Mouse (Mus musculus) monocyte, adult 5-6 weeks (primary cell): ENCODE measurements around the gene Olfr1029. TPM values are rescaled to one million over a fixed set of nuclear protein-coding genes. Genes with fewer than 3 reads are reported as not detected.
"Not testable (repeated sequence)": the region's sequence is repeated elsewhere in the genome, so short reads cannot be mapped to it uniquely, and the experiment has no call there.

Source experiments
- ATAC-seq: fragments of 153-309, 156-312 bp; replicated peaks from 2 replicates; pipeline ENCODE4 v1.8.0; 2017; ENCODE audit warnings: mild to moderate bottlenecking; ENCODE audit not compliant: low TSS enrichment, insufficient number of reproducible peaks, severe bottlenecking, poor library complexity, low FRiP score
- total RNA-seq: library from RNA; stranded (forward); fragments of 200-1000, 200-491, 200-594 nt; gene quantifications from 3 replicates; pipeline ENCODE4 v1.2.3, GENCODE M21; 2017

The Olfr1029 gene
- not detected in 3 replicates for total RNA-seq

GRCm38 (mm10) chr2:85973595-85973994 lies at the start of gene Olfr1029:
Gene Olfr1029, plus strand, starts transcription at chr2:85973895.
- no peak for ATAC-seq

GRCm38 (mm10) chr2:85950137-85950536 lies 23.6 kb upstream of the Olfr1029 start, which contains the start of gene Olfr1028:
Gene Olfr1028, plus strand, starts transcription at chr2:85950437.
- ATAC-seq = no peak

GRCm38 (mm10) chr2:85978976-85979375 lies 5.3 kb downstream of the Olfr1029 start, which contains the start of gene Olfr1030:
Gene Olfr1030, plus strand, starts transcription at chr2:85979276.
- ATAC-seq = no peak

- no peak for ATAC-seq
These were observed 16.3 kb downstream of the Olfr1029 start, which contains the start of gene Olfr1031 for GRCm38 (mm10) chr2:85990004-85990403. Gene Olfr1031, plus strand, starts transcription at chr2:85990304.

GRCm38 (mm10) chr2:86005240-86005639 lies 31.5 kb downstream of the Olfr1029 start, which contains the start of gene Olfr1032:
Gene Olfr1032, plus strand, starts transcription at chr2:86005540.
- no peak for ATAC-seq

- not testable (repeated sequence) for ATAC-seq
These were observed 46.7 kb downstream of the Olfr1029 start, which contains the start of gene Olfr1033 for GRCm38 (mm10) chr2:86020406-86020805. Gene Olfr1033, plus strand, starts transcription at chr2:86020633.

- ATAC-seq = not testable (repeated sequence)
These were observed 47.8 kb downstream of the Olfr1029 start for GRCm38 (mm10) chr2:86021518-86021917.

Other genes with a start within 250 kb of the Olfr1029 start
- not detected in 3 replicates for gene Olfr1012, start 211.1 kb upstream of the Olfr1029 start, total RNA-seq
- gene Olfr1013, start 206.8 kb upstream of the Olfr1029 start, total RNA-seq = not detected in 3 replicates
- not detected in 3 replicates for gene Olfr1014, start 201.2 kb upstream of the Olfr1029 start, total RNA-seq
- gene Olfr1015, start 191.9 kb upstream of the Olfr1029 start, total RNA-seq = not detected in 3 replicates
- not detected in 3 replicates for gene Olfr1016, start 171.4 kb upstream of the Olfr1029 start, total RNA-seq
- gene Olfr1018, start 155.4 kb upstream of the Olfr1029 start, total RNA-seq = 0.43 TPM in 1 of 3 replicates, not detected in the others
- gene Olfr1019, start 128.4 kb upstream of the Olfr1029 start, total RNA-seq = not detected in 3 replicates
- gene Olfr1020, start 126.9 kb upstream of the Olfr1029 start, total RNA-seq = not detected in 3 replicates
- not detected in 3 replicates for gene Olfr1022, start 105.3 kb upstream of the Olfr1029 start, total RNA-seq
- not detected in 3 replicates for gene Olfr1023, start 88.3 kb upstream of the Olfr1029 start, total RNA-seq
- gene Olfr1024, start 68.8 kb upstream of the Olfr1029 start, total RNA-seq = not detected in 3 replicates
- 0.11 TPM in 1 of 3 replicates, not detected in the others for gene Olfr1025-ps1, start 58.7 kb upstream of the Olfr1029 start, total RNA-seq
- gene Olfr1026, start 52.3 kb upstream of the Olfr1029 start, total RNA-seq = not detected in 3 replicates
- gene Olfr1028, start 23.5 kb upstream of the Olfr1029 start, total RNA-seq = not detected in 3 replicates
- not detected in 3 replicates for gene Olfr1030, start 5.4 kb downstream of the Olfr1029 start, total RNA-seq
- gene Olfr1031, start 16.4 kb downstream of the Olfr1029 start, total RNA-seq = not detected in 3 replicates
- gene Olfr1032, start 31.6 kb downstream of the Olfr1029 start, total RNA-seq = not detected in 3 replicates
- 0.19 to 0.39 TPM in 2 of 3 replicates, not detected in the other for gene Olfr1033, start 46.7 kb downstream of the Olfr1029 start, total RNA-seq
- not detected in 3 replicates for gene Olfr1034, start 72.0 kb downstream of the Olfr1029 start, total RNA-seq
- gene Olfr1036, start 100.1 kb downstream of the Olfr1029 start, total RNA-seq = not detected in 3 replicates
- not detected in 3 replicates for gene Olfr1037, start 113.5 kb downstream of the Olfr1029 start, total RNA-seq
- not detected in 3 replicates for gene Olfr1039, start 162.0 kb downstream of the Olfr1029 start, total RNA-seq
- gene Olfr1040, start 172.8 kb downstream of the Olfr1029 start, total RNA-seq = not detected in 3 replicates
- not detected in 3 replicates for gene Olfr1042, start 187.9 kb downstream of the Olfr1029 start, total RNA-seq
- not detected in 3 replicates for gene Olfr1043, start 193.6 kb downstream of the Olfr1029 start, total RNA-seq
- gene Olfr1044, start 203.9 kb downstream of the Olfr1029 start, total RNA-seq = not detected in 3 replicates
- gene Olfr52, start 211.8 kb downstream of the Olfr1029 start, total RNA-seq = not detected in 3 replicates
- gene Olfr1045, start 229.1 kb downstream of the Olfr1029 start, total RNA-seq = not detected in 3 replicates
- gene Olfr1046, start 245.4 kb downstream of the Olfr1029 start, total RNA-seq = not detected in 3 replicates